Mouse (Mus musculus): ENCODE measurements around the gene Trim31. TPM values are rescaled to one million over a fixed set of nuclear protein-coding genes. Genes with fewer than 3 reads are reported as not detected.

The Trim31 gene
- polyA plus RNA-seq (2011; ENCODE audit: insufficient read depth, insufficient read length, low read depth, missing spikeins): not detected in 2 replicates

DNA sequence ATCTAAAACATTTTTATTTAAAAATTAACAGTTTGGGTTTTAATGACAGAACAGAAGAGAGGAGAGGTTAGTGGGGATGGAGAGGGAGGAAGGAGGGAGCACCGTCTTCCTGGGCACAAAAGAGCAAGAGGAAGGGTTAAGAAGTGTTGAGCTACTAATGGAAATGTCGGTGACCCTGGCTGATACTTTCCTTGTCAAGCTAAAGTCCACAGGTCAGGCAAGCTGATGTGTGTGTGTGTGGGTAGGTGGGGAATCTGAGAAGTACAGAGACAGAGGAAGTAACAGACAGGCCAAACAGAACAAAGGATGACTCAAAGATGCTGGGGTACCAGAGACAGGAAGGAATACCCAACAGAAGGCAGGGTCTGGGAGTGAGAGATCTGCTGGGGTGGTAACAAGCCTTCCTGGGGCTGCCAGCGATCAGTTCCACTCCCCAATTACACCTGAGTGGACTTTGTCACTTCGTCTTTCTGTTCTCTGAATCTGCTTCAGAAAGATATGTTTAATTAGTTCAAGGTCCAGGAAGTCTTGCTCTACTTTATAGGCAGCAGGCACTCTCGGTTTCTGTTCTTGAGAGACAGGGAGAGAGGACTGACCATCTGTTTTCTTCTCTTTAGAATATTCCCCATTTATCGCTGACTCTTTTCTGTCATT is at the start of gene Trim31:
Trim31 (plus strand) TSS at position 567 of the 654 bp plus-strand sequence.
- H3K27me3 ChIP-seq (ENCODE audit: control insufficient read depth, insufficient read depth, low read length, poor library complexity, severe bottlenecking): no peaks in the 10 kb centered on the region
- H3K9me3 ChIP-seq (replicated peaks; ENCODE audit: control insufficient read depth, insufficient read depth, low read length, poor library complexity, severe bottlenecking): no peaks in the 10 kb centered on the region
- no peak within 1 kb of the TSS for H3K4me3 ChIP-seq (ENCODE audit: low read depth, low read length)
- no peak within 1 kb of the TSS for H3K9ac ChIP-seq (ENCODE audit: low read depth, poor library complexity, severe bottlenecking)
- no peaks in the 10 kb centered on the region for H3K4me1 ChIP-seq (ENCODE audit: control insufficient read depth, insufficient read depth, low read length)
- no peaks in the 10 kb centered on the region for H3K36me3 ChIP-seq (ENCODE audit: control insufficient read depth, insufficient read depth, low read length, poor library complexity, severe bottlenecking)
- no peak for TF ChIP-seq POLR2A (IDR thresholded peaks at IDR 0.05; ENCODE audit: insufficient read depth, low read length)
- no peak within 1 kb of the TSS for H3K27ac ChIP-seq (ENCODE audit: insufficient read depth, low read length)

DNA sequence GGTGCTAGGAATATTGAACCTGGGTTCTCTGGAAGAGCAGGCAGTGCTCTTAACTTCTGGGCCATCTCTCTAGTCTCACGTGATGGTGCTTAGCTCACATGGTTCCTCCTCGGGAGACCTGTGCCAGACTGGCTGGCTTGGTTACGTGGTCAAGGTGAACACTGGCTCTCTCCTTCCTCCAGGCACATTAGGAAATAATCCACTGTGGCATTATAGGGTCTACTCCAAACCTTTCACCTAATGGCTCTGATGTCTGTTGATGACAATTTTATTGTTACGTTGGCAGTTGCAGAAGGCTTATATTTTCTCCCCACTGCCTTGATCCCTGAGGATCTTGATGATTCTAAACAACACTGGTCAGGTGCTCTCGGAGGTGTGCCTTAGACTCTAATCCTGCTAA is 49.0 kb upstream of the Trim31 start:
- H3K9me3 ChIP-seq (replicated peaks; ENCODE audit: control insufficient read depth, insufficient read depth, low read length, poor library complexity, severe bottlenecking): no peaks in the 10 kb centered on the region
- H3K27me3 ChIP-seq (ENCODE audit: control insufficient read depth, insufficient read depth, low read length, poor library complexity, severe bottlenecking): no peaks in the 10 kb centered on the region

DNA sequence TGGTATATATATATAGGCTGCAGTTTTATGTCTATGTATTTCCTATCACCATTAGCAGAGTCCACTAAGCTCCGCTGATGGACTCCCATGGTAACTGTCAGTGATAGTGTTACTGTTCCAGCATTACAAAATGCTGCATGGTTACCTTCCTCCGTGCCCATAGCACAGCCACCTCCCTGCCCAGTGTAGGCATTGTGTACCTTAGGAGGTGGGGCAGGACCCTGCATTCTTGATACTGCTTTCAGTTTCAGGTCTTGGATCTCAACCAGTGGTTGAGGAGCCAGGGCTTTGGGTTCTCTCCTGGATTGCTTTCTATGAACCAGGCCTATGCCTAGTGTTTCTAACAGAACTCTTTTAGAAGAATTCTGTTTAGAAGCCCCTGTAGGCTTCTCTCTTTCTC is 47.9 kb upstream of the Trim31 start:
- Histone ChIP-seq H3K27ac (ENCODE audit: insufficient read depth, low read length) (no peak overlapping the region), H3K4me3 (ENCODE audit: low read depth, low read length) (no peak overlapping the region), H3K9ac (ENCODE audit: low read depth, poor library complexity, severe bottlenecking) (no peak overlapping the region), H3K9me3 (replicated peaks; ENCODE audit: control insufficient read depth, insufficient read depth, low read length, poor library complexity, severe bottlenecking) (no peaks in the 10 kb centered on the region), H3K36me3 (ENCODE audit: control insufficient read depth, insufficient read depth, low read length, poor library complexity, severe bottlenecking) (peaks cover 31% of the 10 kb centered on the region), H3K27me3 (ENCODE audit: control insufficient read depth, insufficient read depth, low read length, poor library complexity, severe bottlenecking) (no peaks in the 10 kb centered on the region), H3K4me1 (ENCODE audit: control insufficient read depth, insufficient read depth, low read length) (peaks cover 6% of the 10 kb centered on the region)
- no peak for TF ChIP-seq CTCF (IDR thresholded peaks at IDR 0.05; ENCODE audit: low read depth, low read length)
- TF ChIP-seq POLR2A (IDR thresholded peaks at IDR 0.05; ENCODE audit: insufficient read depth, low read length): no peak
- no peak for TF ChIP-seq EP300 (IDR thresholded peaks at IDR 0.05; ENCODE audit: insufficient read depth, low read depth, low read length)

More for the DNA sequence above, 49.0 kb upstream of the Trim31 start:
- Histone ChIP-seq H3K36me3 (ENCODE audit: control insufficient read depth, insufficient read depth, low read length, poor library complexity, severe bottlenecking) (peaks cover 22% of the 10 kb centered on the region), H3K9ac (ENCODE audit: low read depth, poor library complexity, severe bottlenecking) (no peak overlapping the region), H3K4me3 (ENCODE audit: low read depth, low read length) (no peak overlapping the region), H3K4me1 (ENCODE audit: control insufficient read depth, insufficient read depth, low read length) (peaks cover 6% of the 10 kb centered on the region), H3K27ac (ENCODE audit: insufficient read depth, low read length) (no peak overlapping the region)
- TF ChIP-seq CTCF (IDR thresholded peaks at IDR 0.05; ENCODE audit: low read depth, low read length) (no peak), EP300 (IDR thresholded peaks at IDR 0.05; ENCODE audit: insufficient read depth, low read depth, low read length) (no peak), POLR2A (IDR thresholded peaks at IDR 0.05; ENCODE audit: insufficient read depth, low read length) (no peak)

DNA sequence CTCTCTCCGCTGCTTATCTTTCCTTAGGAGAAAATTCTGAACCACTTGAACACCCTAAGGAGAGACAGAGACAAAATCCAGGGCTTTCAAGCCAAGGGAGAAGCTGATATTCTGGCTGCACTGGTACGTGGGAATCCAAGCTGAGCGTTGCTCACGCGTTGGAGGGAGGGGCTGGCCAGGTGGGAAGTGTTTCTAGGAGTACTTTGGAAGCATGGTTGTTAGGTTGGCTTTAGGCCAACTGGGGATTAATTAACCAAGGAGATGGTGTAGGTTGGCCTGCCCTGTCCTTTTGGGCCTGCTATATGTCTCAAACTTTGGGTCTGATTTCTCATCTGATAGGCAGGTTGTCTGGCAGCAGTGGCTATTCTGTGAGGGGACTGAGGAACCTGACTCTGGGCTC is 46.7 kb upstream of the Trim31 start:
- no peak overlapping the region for H3K27ac ChIP-seq (ENCODE audit: insufficient read depth, low read length)
- H3K4me1 ChIP-seq (ENCODE audit: control insufficient read depth, insufficient read depth, low read length): no peaks in the 10 kb centered on the region
- H3K4me3 ChIP-seq (ENCODE audit: low read depth, low read length): no peak overlapping the region
- H3K27me3 ChIP-seq (ENCODE audit: control insufficient read depth, insufficient read depth, low read length, poor library complexity, severe bottlenecking): no peaks in the 10 kb centered on the region
- no peak for TF ChIP-seq POLR2A (IDR thresholded peaks at IDR 0.05; ENCODE audit: insufficient read depth, low read length)
- no peak for TF ChIP-seq CTCF (IDR thresholded peaks at IDR 0.05; ENCODE audit: low read depth, low read length)
- no peak for TF ChIP-seq EP300 (IDR thresholded peaks at IDR 0.05; ENCODE audit: insufficient read depth, low read depth, low read length)
- peaks cover 36% of the 10 kb centered on the region for H3K36me3 ChIP-seq (ENCODE audit: control insufficient read depth, insufficient read depth, low read length, poor library complexity, severe bottlenecking)
- no peaks in the 10 kb centered on the region for H3K9me3 ChIP-seq (replicated peaks; ENCODE audit: control insufficient read depth, insufficient read depth, low read length, poor library complexity, severe bottlenecking)
- no peak overlapping the region for H3K9ac ChIP-seq (ENCODE audit: low read depth, poor library complexity, severe bottlenecking)

DNA sequence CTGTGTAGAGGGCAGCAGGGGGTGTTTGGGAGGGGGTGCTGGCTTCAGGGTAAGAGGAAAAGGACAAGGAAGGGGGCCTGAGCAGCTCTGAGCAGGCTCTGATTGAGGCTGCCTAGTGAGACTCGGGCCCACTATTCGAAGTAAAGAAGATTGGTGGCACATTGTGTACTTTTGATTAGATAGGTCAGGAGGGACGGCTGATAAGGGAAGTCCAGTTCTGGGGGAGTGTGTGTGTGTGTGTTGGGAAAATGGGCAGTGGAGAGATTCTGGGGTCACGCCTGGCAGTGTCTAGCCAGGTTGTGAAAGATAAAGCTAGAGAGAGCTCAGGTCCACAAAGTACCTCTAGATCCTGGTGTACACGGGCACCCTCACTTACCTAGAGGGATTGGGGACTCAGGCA is 46.3 kb upstream of the Trim31 start:
- Histone ChIP-seq H3K9ac (ENCODE audit: low read depth, poor library complexity, severe bottlenecking) (no peak overlapping the region), H3K27ac (ENCODE audit: insufficient read depth, low read length) (no peak overlapping the region), H3K4me3 (ENCODE audit: low read depth, low read length) (no peak overlapping the region), H3K36me3 (ENCODE audit: control insufficient read depth, insufficient read depth, low read length, poor library complexity, severe bottlenecking) (peaks cover 40% of the 10 kb centered on the region), H3K9me3 (replicated peaks; ENCODE audit: control insufficient read depth, insufficient read depth, low read length, poor library complexity, severe bottlenecking) (no peaks in the 10 kb centered on the region), H3K4me1 (ENCODE audit: control insufficient read depth, insufficient read depth, low read length) (no peaks in the 10 kb centered on the region), H3K27me3 (ENCODE audit: control insufficient read depth, insufficient read depth, low read length, poor library complexity, severe bottlenecking) (no peaks in the 10 kb centered on the region)
- TF ChIP-seq EP300 (IDR thresholded peaks at IDR 0.05; ENCODE audit: insufficient read depth, low read depth, low read length): no peak
- no peak for TF ChIP-seq CTCF (IDR thresholded peaks at IDR 0.05; ENCODE audit: low read depth, low read length)
- no peak for TF ChIP-seq POLR2A (IDR thresholded peaks at IDR 0.05; ENCODE audit: insufficient read depth, low read length)

DNA sequence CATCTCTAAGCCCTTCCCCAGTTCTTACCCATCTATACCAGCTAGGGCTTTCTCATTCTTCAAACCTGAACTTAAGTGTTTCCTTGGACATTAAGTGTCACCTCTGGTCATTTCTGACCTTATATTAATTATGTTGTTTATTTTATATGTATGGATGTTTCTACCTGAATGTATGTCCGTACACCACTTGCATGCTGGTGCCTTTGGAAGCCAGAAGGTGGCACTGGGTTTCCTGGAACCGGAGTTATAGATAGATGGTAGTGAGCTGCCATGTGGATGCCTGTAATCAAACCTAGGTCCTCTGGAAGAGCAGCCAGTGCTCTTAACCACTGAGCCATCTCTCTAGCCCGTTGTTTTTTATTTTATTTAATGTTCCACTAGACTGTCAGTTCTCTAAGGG is 42.4 kb upstream of the Trim31 start:
- TF ChIP-seq POLR2A (IDR thresholded peaks at IDR 0.05; ENCODE audit: insufficient read depth, low read length) (no peak), CTCF (IDR thresholded peaks at IDR 0.05; ENCODE audit: low read depth, low read length) (no peak), EP300 (IDR thresholded peaks at IDR 0.05; ENCODE audit: insufficient read depth, low read depth, low read length) (no peak)
- Histone ChIP-seq H3K27ac (ENCODE audit: insufficient read depth, low read length) (no peak overlapping the region), H3K9ac (ENCODE audit: low read depth, poor library complexity, severe bottlenecking) (no peak overlapping the region), H3K4me1 (ENCODE audit: control insufficient read depth, insufficient read depth, low read length) (no peaks in the 10 kb centered on the region), H3K27me3 (ENCODE audit: control insufficient read depth, insufficient read depth, low read length, poor library complexity, severe bottlenecking) (no peaks in the 10 kb centered on the region), H3K4me3 (ENCODE audit: low read depth, low read length) (no peak overlapping the region), H3K36me3 (ENCODE audit: control insufficient read depth, insufficient read depth, low read length, poor library complexity, severe bottlenecking) (peaks cover 60% of the 10 kb centered on the region), H3K9me3 (replicated peaks; ENCODE audit: control insufficient read depth, insufficient read depth, low read length, poor library complexity, severe bottlenecking) (no peaks in the 10 kb centered on the region)

Measured in ES-Bruce4 (cell line).